Mouse (Mus musculus): ENCODE measurements around the gene Syncrip. TPM values are rescaled to one million over a fixed set of nuclear protein-coding genes. Genes with fewer than 3 reads are reported as not detected.
"Not testable (repeated sequence)": the region's sequence is repeated elsewhere in the genome, so short reads cannot be mapped to it uniquely, and the experiment has no call there.

Syncrip gene
- polyA plus RNA-seq, 1 experiment from 2014 or later, result 131 TPM

- H3K4me1 ChIP-seq, result peaks cover 31% of the 10 kb centered on the region
- no peaks in the 10 kb centered on the region for H3K9me3 ChIP-seq (replicated peaks)
- peak overlapping the region; percentile 70 for H3K4me2 ChIP-seq
- under 1% methylated on average over 54 of the region's 78 CpGs for WGBS
- peak overlapping the region; percentile 99 for H3K4me3 ChIP-seq
- peak overlapping the region; percentile 100 for H3K27ac ChIP-seq
- H3K27me3 ChIP-seq, result no peaks in the 10 kb centered on the region
- H3K36me3 ChIP-seq (ENCODE audit: poor library complexity, severe bottlenecking), result peaks cover 14% of the 10 kb centered on the region
- no peak; the same call in 1 of the 2 replicates for ATAC-seq
- peak overlapping the region; percentile 99 for H3K9ac ChIP-seq
Measured at GRCm38 (mm10) chr9:88481061-88481790, 1.1 kb downstream of the Syncrip start.

- no peak overlapping the region for H3K27ac ChIP-seq
- H3K27me3 ChIP-seq, result no peaks in the 10 kb centered on the region
- no peaks in the 10 kb centered on the region for H3K9me3 ChIP-seq (replicated peaks)
- 18% methylated on average over 1 of the region's 1 CpGs for WGBS
- peak overlapping the region; percentile 70 for H3K4me2 ChIP-seq
- H3K4me3 ChIP-seq, result peak overlapping the region; percentile 99
- no peak for ATAC-seq
- H3K4me1 ChIP-seq, result peaks cover 31% of the 10 kb centered on the region
- peaks cover 20% of the 10 kb centered on the region for H3K36me3 ChIP-seq (ENCODE audit: poor library complexity, severe bottlenecking)
- peak overlapping the region; percentile 99 for H3K9ac ChIP-seq
Measured at GRCm38 (mm10) chr9:88480120-88480519, 2.3 kb downstream of the Syncrip start.

- Histone ChIP-seq H3K36me3 (ENCODE audit: poor library complexity, severe bottlenecking) (peaks cover 50% of the 10 kb centered on the region), H3K4me1 (peaks cover 20% of the 10 kb centered on the region), H3K4me3 (no peak overlapping the region), H3K27ac (no peak overlapping the region), H3K27me3 (no peaks in the 10 kb centered on the region), H3K4me2 (no peak overlapping the region), H3K9ac (no peak overlapping the region), H3K9me3 (replicated peaks) (no peaks in the 10 kb centered on the region)
- WGBS, result 21% methylated on average over 1 of the region's 1 CpGs
- ATAC-seq, result no peak
Measured at GRCm38 (mm10) chr9:88476138-88476537, 6.2 kb downstream of the Syncrip start.

- not testable (repeated sequence) for H3K9ac ChIP-seq; H3K9me3 ChIP-seq (replicated peaks); H3K27ac ChIP-seq; H3K4me2 ChIP-seq; H3K4me3 ChIP-seq; H3K4me1 ChIP-seq; H3K27me3 ChIP-seq; ATAC-seq
- peaks cover 55% of the 10 kb centered on the region for H3K36me3 ChIP-seq (ENCODE audit: poor library complexity, severe bottlenecking)
- WGBS, result 94% methylated on average over 4 of the region's 4 CpGs
Measured at GRCm38 (mm10) chr9:88461017-88461416, 21.4 kb downstream of the Syncrip start.

- Histone ChIP-seq H3K4me1 (peaks cover 20% of the 10 kb centered on the region), H3K9me3 (replicated peaks) (no peaks in the 10 kb centered on the region), H3K4me2 (no peak overlapping the region), H3K27ac (no peak overlapping the region), H3K27me3 (no peaks in the 10 kb centered on the region), H3K36me3 (ENCODE audit: poor library complexity, severe bottlenecking) (peaks cover 7% of the 10 kb centered on the region), H3K9ac (no peak overlapping the region), H3K4me3 (no peak overlapping the region)
- 28% methylated on average over 5 of the region's 5 CpGs for WGBS
- ATAC-seq, result no peak
Measured at GRCm38 (mm10) chr9:88439991-88440390, 42.4 kb downstream of the Syncrip start.

GRCm38 (mm10) chr9:88439238-88439600, 43.2 kb downstream of the Syncrip start:
- Histone ChIP-seq H3K9ac (peak overlapping the region; percentile 84), H3K27ac (peak overlapping the region; percentile 83), H3K4me2 (peak overlapping the region; percentile 93), H3K4me1 (peaks cover 20% of the 10 kb centered on the region), H3K27me3 (no peaks in the 10 kb centered on the region), H3K4me3 (peak overlapping the region; percentile 71), H3K36me3 (ENCODE audit: poor library complexity, severe bottlenecking) (peaks cover under 1% of the 10 kb centered on the region; the same call in 1 of the 2 replicates), H3K9me3 (replicated peaks) (no peaks in the 10 kb centered on the region)
- no peak; the same call in 1 of the 2 replicates for ATAC-seq
- under 1% methylated on average over 17 of the region's 17 CpGs for WGBS

- Histone ChIP-seq H3K27me3 (no peaks in the 10 kb centered on the region), H3K9me3 (replicated peaks) (no peaks in the 10 kb centered on the region), H3K27ac (peak within 1 kb of the TSS; percentile 83), H3K4me3 (peak within 1 kb of the TSS; percentile 71), H3K4me1 (peaks cover 20% of the 10 kb centered on the region), H3K36me3 (ENCODE audit: poor library complexity, severe bottlenecking) (no peaks in the 10 kb centered on the region), H3K9ac (peak within 1 kb of the TSS; percentile 84), H3K4me2 (peak within 1 kb of the TSS; percentile 93)
- WGBS, result under 1% methylated on average over 62 of the region's 62 CpGs
- peak; percentile 98 for ATAC-seq
Measured at GRCm38 (mm10) chr9:88438555-88439237, 43.7 kb downstream of the Syncrip start, which contains the start of gene Snx14. Gene Snx14 (minus strand): TSS chr9:88438958.

- Histone ChIP-seq H3K36me3 (ENCODE audit: poor library complexity, severe bottlenecking) (no peaks in the 10 kb centered on the region), H3K4me1 (peaks cover 20% of the 10 kb centered on the region), H3K9me3 (replicated peaks) (no peaks in the 10 kb centered on the region), H3K27ac (peak overlapping the region; percentile 83), H3K4me2 (peak overlapping the region; percentile 93), H3K4me3 (peak overlapping the region; percentile 71), H3K27me3 (no peaks in the 10 kb centered on the region), H3K9ac (peak overlapping the region; percentile 84)
- no peak for ATAC-seq
- WGBS, result 3% methylated on average over 15 of the region's 15 CpGs
Measured at GRCm38 (mm10) chr9:88438237-88438554, 44.2 kb downstream of the Syncrip start.

- WGBS, result 53% methylated on average over 10 of the region's 10 CpGs
- Histone ChIP-seq H3K4me2 (peak overlapping the region; percentile 93), H3K27ac (no peak overlapping the region), H3K27me3 (no peaks in the 10 kb centered on the region), H3K4me3 (peak overlapping the region; percentile 71), H3K4me1 (peaks cover 20% of the 10 kb centered on the region), H3K9me3 (replicated peaks) (no peaks in the 10 kb centered on the region), H3K36me3 (ENCODE audit: poor library complexity, severe bottlenecking) (no peaks in the 10 kb centered on the region), H3K9ac (peak overlapping the region; percentile 84)
- no peak for ATAC-seq
Measured at GRCm38 (mm10) chr9:88437342-88438236, 44.8 kb downstream of the Syncrip start.

GRCm38 (mm10) chr9:88424356-88424755, 58.0 kb downstream of the Syncrip start:
- Histone ChIP-seq H3K4me3 (no peak overlapping the region), H3K4me1 (no peaks in the 10 kb centered on the region), H3K9me3 (replicated peaks) (0 out of 2 replicates have a peak, but pooled peaks cover 3% of the 10 kb centered on the region), H3K27me3 (no peaks in the 10 kb centered on the region), H3K9ac (no peak overlapping the region), H3K36me3 (ENCODE audit: poor library complexity, severe bottlenecking) (peaks cover 15% of the 10 kb centered on the region), H3K27ac (no peak overlapping the region), H3K4me2 (no peak overlapping the region)
- 90% methylated on average over 2 of the region's 2 CpGs for WGBS
- ATAC-seq, result no peak

GRCm38 (mm10) chr9:88422428-88422827, 59.9 kb downstream of the Syncrip start:
- H3K4me3 ChIP-seq, result no peak overlapping the region
- WGBS, result 97% methylated on average over 4 of the region's 4 CpGs
- no peaks in the 10 kb centered on the region for H3K4me1 ChIP-seq
- H3K27me3 ChIP-seq, result no peaks in the 10 kb centered on the region
- no peak overlapping the region for H3K4me2 ChIP-seq
- no peak overlapping the region for H3K27ac ChIP-seq
- H3K9me3 ChIP-seq (replicated peaks), result 0 out of 2 replicates have a peak, but pooled peaks cover 3% of the 10 kb centered on the region
- H3K36me3 ChIP-seq (ENCODE audit: poor library complexity, severe bottlenecking), result peaks cover 15% of the 10 kb centered on the region
- ATAC-seq, result no peak
- H3K9ac ChIP-seq, result no peak overlapping the region

GRCm38 (mm10) chr9:88416752-88417151, 65.6 kb downstream of the Syncrip start:
- H3K4me2 ChIP-seq, result no peak overlapping the region
- H3K4me1 ChIP-seq, result no peaks in the 10 kb centered on the region
- WGBS, result 65% methylated on average over 1 of the region's 1 CpGs
- peaks cover 14% of the 10 kb centered on the region for H3K36me3 ChIP-seq (ENCODE audit: poor library complexity, severe bottlenecking)
- no peak overlapping the region for H3K4me3 ChIP-seq
- no peaks in the 10 kb centered on the region for H3K9me3 ChIP-seq (replicated peaks)
- H3K27me3 ChIP-seq, result no peaks in the 10 kb centered on the region
- ATAC-seq, result no peak
- H3K9ac ChIP-seq, result no peak overlapping the region
- H3K27ac ChIP-seq, result no peak overlapping the region
